Mouse (Mus musculus): ENCODE measurements around the gene Kctd21. TPM values are rescaled to one million over a fixed set of nuclear protein-coding genes. Genes with fewer than 3 reads are reported as not detected.
A peak's percentile ranks its signal among the peaks of the same experiment; 100 is the strongest.

Gene Kctd21
- 6.3 and 7.7 TPM in 2 replicates for polyA plus RNA-seq (2016; fragmentation: Nextera tagmentation; extraction: Ambion mirVana)

DNA sequence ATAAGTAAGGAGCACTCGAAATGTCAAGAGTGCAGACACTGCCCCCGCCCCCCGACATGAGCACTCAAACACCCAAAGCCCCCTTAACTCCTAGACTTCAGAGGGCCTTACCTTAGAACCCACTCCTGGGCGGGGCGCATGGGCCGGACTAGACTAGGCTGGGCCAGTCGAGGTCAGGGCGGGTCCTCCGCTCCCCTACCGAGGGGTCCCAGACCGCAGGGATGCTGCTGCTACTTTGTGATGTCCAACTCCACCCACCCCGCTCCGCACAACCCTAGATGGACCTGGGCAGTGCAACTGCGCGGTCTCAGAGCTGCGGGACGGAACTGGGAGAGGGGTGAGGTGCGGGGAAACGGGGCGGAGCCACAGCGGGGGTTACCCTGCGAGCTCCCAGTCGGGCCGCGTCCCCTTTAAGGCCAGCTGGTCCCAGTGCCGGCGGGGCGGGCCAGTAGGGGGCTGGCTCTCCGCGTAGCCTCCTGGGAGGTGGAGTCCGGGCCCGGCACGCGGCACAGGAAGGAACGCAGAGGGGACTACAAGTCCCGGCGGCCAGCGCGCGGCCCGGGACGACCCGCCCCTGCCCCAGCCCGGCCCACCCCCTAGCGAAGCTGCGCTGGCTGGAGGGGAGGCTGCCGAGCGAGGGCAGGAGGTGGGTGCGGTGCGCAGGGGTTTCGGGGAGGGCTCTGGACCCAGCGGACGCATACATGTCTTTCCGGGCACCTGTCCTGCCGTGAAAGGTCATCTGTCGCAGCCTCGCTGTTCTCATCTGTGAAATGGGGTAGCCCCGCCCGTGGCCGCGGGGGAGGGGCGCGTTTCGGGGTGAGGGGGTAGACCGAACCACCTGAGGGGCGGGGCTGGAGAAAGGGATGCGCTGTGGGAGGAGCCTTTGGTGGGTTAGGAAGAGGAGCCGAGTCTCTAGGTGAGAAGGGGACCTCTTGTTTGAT, at the start of gene Kctd21, which contains the start of gene Usp35:
Gene Kctd21, plus strand, starts transcription at position 602 of the 941 bp plus-strand sequence.
Gene Usp35, minus strand, starts transcription at position 295 of the 941 bp plus-strand sequence.
- peak within 1 kb of the TSS; percentile 74 for H3K4me2 ChIP-seq (replicated peaks)
- no peaks in the 10 kb centered on the region for H3K36me3 ChIP-seq
- H3K4me3 ChIP-seq, result peak within 1 kb of the TSS; percentile 75
- H3K4me1 ChIP-seq, result peaks cover 33% of the 10 kb centered on the region
- ATAC-seq (ENCODE audit: low FRiP score), result peak; percentile 99
- under 1% methylated on average over 68 of the region's 68 CpGs for WGBS
- peak within 1 kb of the TSS; percentile 76 for H3K9ac ChIP-seq
- no peak within 1 kb of the TSS; the same call in 1 of the 2 replicates for H3K27ac ChIP-seq
- H3K9me3 ChIP-seq (replicated peaks), result no peaks in the 10 kb centered on the region
- peaks cover 6% of the 10 kb centered on the region for H3K27me3 ChIP-seq

- no peak overlapping the region for H3K4me2 ChIP-seq (replicated peaks)
- no peaks in the 10 kb centered on the region for H3K9me3 ChIP-seq (replicated peaks)
- H3K27me3 ChIP-seq, result no peaks in the 10 kb centered on the region
- H3K4me3 ChIP-seq, result no peak overlapping the region
- H3K4me1 ChIP-seq, result no peaks in the 10 kb centered on the region
- no peak for ATAC-seq (ENCODE audit: low FRiP score)
- WGBS, result 53% methylated on average over 2 of the region's 2 CpGs
- no peak overlapping the region for H3K9ac ChIP-seq
- H3K27ac ChIP-seq, result no peak overlapping the region
- no peaks in the 10 kb centered on the region for H3K36me3 ChIP-seq
Observed at GRCm38 (mm10) chr7:97296986-97297385, 35.1 kb upstream of the Kctd21 start.

DNA sequence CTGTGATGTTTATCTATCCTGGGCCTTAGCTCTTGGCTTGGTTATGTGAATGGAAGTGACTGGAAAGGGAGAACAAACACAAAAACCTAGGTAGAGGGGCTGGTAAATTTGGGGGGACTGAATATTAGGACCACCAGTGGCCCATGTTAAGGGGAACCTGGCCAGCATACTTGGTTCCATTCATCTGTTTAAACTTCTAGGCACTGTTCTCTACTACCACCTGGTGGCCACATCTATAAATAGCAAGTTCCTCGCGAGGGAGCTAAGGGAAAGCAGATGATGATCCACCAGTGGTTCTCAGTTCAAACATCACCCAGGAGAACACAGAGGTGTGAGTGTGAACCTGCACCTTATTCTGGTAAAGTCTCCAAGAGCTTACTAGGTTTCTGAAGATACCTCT, 34.7 kb upstream of the Kctd21 start:
- Histone ChIP-seq H3K27me3 (no peaks in the 10 kb centered on the region), H3K4me3 (no peak overlapping the region), H3K4me1 (no peaks in the 10 kb centered on the region), H3K36me3 (no peaks in the 10 kb centered on the region), H3K9me3 (replicated peaks) (no peaks in the 10 kb centered on the region), H3K9ac (no peak overlapping the region), H3K27ac (no peak overlapping the region), H3K4me2 (replicated peaks) (no peak overlapping the region)
- WGBS, result 0% methylated on average over 2 of the region's 2 CpGs
- ATAC-seq (ENCODE audit: low FRiP score), result 0 out of 2 replicates have a peak, but pooled peaks have one; percentile 22

DNA sequence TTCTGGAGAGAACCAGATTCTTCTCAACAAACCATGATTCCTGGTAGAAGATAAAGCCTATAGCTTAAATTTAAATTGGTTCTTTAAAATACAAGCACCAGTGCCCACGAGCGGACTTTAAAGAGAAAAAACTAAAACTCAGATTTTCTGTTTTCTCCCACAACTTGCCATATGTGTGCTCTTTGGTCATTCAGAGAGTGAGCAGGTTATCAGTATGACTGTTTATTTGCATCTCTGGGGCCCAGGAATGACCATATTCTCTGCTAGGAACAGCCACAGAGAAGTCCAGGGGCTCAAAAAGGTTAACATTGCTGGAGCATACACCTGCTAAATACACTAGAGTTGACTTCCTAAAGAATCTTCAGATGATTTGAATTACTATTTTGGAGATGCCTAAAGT, 33.8 kb upstream of the Kctd21 start:
- H3K9ac ChIP-seq, result no peak overlapping the region
- H3K4me3 ChIP-seq, result no peak overlapping the region
- ATAC-seq (ENCODE audit: low FRiP score), result no peak
- no peak overlapping the region for H3K4me2 ChIP-seq (replicated peaks)
- H3K9me3 ChIP-seq (replicated peaks), result no peaks in the 10 kb centered on the region
- 0 out of 2 replicates have a peak, but pooled peaks cover 5% of the 10 kb centered on the region for H3K36me3 ChIP-seq
- no peaks in the 10 kb centered on the region for H3K4me1 ChIP-seq
- 88% methylated on average over 2 of the region's 2 CpGs for WGBS
- H3K27ac ChIP-seq, result no peak overlapping the region
- H3K27me3 ChIP-seq, result no peaks in the 10 kb centered on the region

DNA sequence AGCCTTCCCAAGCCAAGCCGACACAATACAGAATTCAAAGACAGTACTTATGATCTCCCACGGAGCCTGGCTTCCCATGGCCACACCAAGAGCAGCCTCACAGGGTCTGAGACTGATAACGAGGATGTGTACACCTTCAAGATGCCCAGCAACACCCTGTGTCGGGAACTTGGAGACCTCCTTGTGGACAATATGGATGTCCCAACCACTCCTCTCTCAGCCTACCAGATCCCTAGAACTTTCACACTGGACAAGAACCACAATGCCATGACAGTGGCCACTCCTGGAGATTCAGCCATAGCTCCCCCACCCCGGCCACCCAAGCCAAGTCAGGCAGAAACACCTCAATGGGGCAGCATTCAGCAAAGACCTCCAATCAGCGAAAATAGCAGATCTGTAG, 33.2 kb upstream of the Kctd21 start:
- 88% methylated on average over 6 of the region's 6 CpGs for WGBS
- Histone ChIP-seq H3K27ac (no peak overlapping the region), H3K36me3 (peaks cover 12% of the 10 kb centered on the region), H3K4me2 (replicated peaks) (no peak overlapping the region), H3K4me3 (no peak overlapping the region), H3K9ac (no peak overlapping the region), H3K27me3 (no peaks in the 10 kb centered on the region), H3K9me3 (replicated peaks) (no peaks in the 10 kb centered on the region), H3K4me1 (no peaks in the 10 kb centered on the region)
- ATAC-seq (ENCODE audit: low FRiP score), result no peak

DNA sequence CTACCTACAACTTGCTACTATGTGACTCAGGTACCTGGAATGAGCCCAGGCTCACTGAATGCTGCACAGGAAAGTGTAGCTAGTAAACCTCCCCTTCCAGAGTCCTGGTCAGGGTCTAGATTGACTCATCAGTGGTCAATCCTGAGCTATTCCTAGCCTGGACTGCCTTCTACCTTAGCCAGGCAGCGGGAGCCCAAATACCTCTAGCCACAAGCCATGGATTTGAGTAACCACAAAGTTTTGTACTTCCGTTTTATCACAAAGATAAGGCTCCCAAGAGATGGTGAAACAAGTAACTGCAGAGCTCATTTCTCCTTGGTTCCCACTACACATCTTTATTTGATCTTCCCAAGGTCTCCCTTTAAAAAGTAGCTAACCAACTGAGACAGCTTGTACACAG, 31.2 kb upstream of the Kctd21 start:
- no peak overlapping the region for H3K27ac ChIP-seq
- H3K9ac ChIP-seq, result no peak overlapping the region
- no peaks in the 10 kb centered on the region for H3K27me3 ChIP-seq
- peaks cover 30% of the 10 kb centered on the region for H3K36me3 ChIP-seq
- no peak overlapping the region for H3K4me2 ChIP-seq (replicated peaks)
- WGBS, result 91% methylated on average over 2 of the region's 2 CpGs
- H3K9me3 ChIP-seq (replicated peaks), result no peaks in the 10 kb centered on the region
- no peak overlapping the region for H3K4me3 ChIP-seq
- no peak for ATAC-seq (ENCODE audit: low FRiP score)
- no peaks in the 10 kb centered on the region for H3K4me1 ChIP-seq

- no peak overlapping the region for H3K9ac ChIP-seq
- no peak for ATAC-seq (ENCODE audit: low FRiP score)
- peaks cover 32% of the 10 kb centered on the region for H3K36me3 ChIP-seq
- WGBS, result 86% methylated on average over 8 of the region's 8 CpGs
- no peaks in the 10 kb centered on the region for H3K4me1 ChIP-seq
- no peaks in the 10 kb centered on the region for H3K9me3 ChIP-seq (replicated peaks)
- no peak overlapping the region for H3K4me3 ChIP-seq
- H3K27ac ChIP-seq, result no peak overlapping the region
- H3K27me3 ChIP-seq, result no peaks in the 10 kb centered on the region
- H3K4me2 ChIP-seq (replicated peaks), result no peak overlapping the region
Observed at GRCm38 (mm10) chr7:97301321-97301720, 30.8 kb upstream of the Kctd21 start.

DNA sequence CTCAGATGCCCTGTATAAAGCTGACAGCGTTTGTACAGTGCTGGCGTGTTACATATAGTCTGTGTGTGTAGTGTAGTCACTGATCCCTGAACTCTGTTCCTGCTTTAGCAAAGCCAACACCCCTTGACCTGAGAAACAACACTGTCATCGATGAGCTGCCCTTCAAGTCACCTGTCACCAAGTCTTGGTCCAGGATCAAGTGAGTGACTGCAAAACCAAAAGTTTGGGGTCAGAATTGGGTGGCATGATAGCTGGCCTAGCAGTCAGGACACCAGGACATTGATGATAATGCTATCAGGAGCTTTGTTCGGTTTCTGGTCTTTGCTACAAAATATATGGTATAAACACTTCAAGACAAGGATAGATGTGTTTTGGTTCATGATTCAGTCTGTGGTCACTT, 29.9 kb upstream of the Kctd21 start:
- Histone ChIP-seq H3K27ac (no peak overlapping the region), H3K4me1 (no peaks in the 10 kb centered on the region), H3K27me3 (no peaks in the 10 kb centered on the region), H3K9me3 (replicated peaks) (no peaks in the 10 kb centered on the region), H3K4me2 (replicated peaks) (no peak overlapping the region), H3K36me3 (peaks cover 38% of the 10 kb centered on the region), H3K4me3 (no peak overlapping the region), H3K9ac (no peak overlapping the region)
- 88% methylated on average over 4 of the region's 4 CpGs for WGBS
- no peak for ATAC-seq (ENCODE audit: low FRiP score)

DNA sequence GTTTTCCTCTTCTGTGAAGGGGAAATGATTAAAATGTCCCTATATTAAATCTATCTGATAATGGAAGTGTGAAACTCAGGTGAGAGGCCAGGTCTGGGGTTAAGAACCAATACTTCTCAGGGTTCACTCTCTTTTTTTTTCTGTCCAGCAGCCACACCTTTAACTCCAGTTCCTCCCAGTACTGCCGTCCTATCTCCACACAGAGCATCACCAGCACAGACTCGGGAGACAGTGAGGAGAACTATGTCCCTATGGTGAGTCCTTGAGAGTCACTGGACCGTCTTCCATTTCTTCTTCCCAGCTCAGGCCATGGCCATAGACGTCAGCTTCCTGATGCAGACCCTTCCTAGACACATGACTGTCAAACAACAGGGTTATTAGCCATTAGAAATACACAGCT, 29.3 kb upstream of the Kctd21 start:
- Histone ChIP-seq H3K9me3 (replicated peaks) (no peaks in the 10 kb centered on the region), H3K9ac (no peak overlapping the region), H3K4me2 (replicated peaks) (no peak overlapping the region), H3K36me3 (peaks cover 38% of the 10 kb centered on the region), H3K4me3 (no peak overlapping the region), H3K27ac (no peak overlapping the region), H3K27me3 (no peaks in the 10 kb centered on the region), H3K4me1 (no peaks in the 10 kb centered on the region)
- 85% methylated on average over 4 of the region's 4 CpGs for WGBS
- no peak for ATAC-seq (ENCODE audit: low FRiP score)

DNA sequence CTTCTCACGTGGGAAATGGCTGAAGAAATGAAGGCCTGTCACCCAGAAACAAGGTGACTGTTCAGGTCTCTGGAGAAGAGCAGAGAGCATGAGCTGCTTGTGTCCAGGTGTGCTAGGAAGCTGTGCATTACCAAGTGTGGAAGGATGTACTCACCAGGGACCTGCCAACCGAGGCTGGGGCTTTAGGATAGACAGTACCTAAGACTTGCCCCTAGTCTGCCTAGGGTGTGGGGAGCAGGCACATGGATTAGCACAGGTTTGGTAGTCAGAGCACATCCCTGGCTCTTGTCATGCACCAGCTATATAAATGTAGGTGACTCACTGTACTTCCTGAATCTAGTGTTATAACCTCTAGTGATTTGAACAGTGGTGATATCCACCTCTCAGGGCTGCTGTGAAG, 28.5 kb upstream of the Kctd21 start:
- Histone ChIP-seq H3K36me3 (peaks cover 45% of the 10 kb centered on the region), H3K9ac (no peak overlapping the region)
- WGBS, result 77% methylated on average over 2 of the region's 2 CpGs

GRCm38 (mm10) chr7:97304471-97304870, 27.7 kb upstream of the Kctd21 start:
- no peak overlapping the region for H3K9ac ChIP-seq
- no peaks in the 10 kb centered on the region for H3K27me3 ChIP-seq
- no peaks in the 10 kb centered on the region for H3K4me1 ChIP-seq
- H3K4me2 ChIP-seq (replicated peaks), result no peak overlapping the region
- no peak overlapping the region for H3K27ac ChIP-seq
- ATAC-seq (ENCODE audit: low FRiP score), result no peak
- H3K9me3 ChIP-seq (replicated peaks), result no peaks in the 10 kb centered on the region
- no peak overlapping the region for H3K4me3 ChIP-seq
- peaks cover 53% of the 10 kb centered on the region for H3K36me3 ChIP-seq

More for the DNA sequence above, 28.5 kb upstream of the Kctd21 start:
- Histone ChIP-seq H3K4me1 (no peaks in the 10 kb centered on the region), H3K27me3 (no peaks in the 10 kb centered on the region), H3K4me3 (no peak overlapping the region), H3K4me2 (replicated peaks) (no peak overlapping the region), H3K9me3 (replicated peaks) (no peaks in the 10 kb centered on the region), H3K27ac (no peak overlapping the region)
- no peak for ATAC-seq (ENCODE audit: low FRiP score)

GRCm38 (mm10) chr7:97305206-97305605, 26.9 kb upstream of the Kctd21 start:
- H3K27me3 ChIP-seq, result no peaks in the 10 kb centered on the region
- peaks cover 60% of the 10 kb centered on the region for H3K36me3 ChIP-seq
- H3K4me2 ChIP-seq (replicated peaks), result no peak overlapping the region
- no peak overlapping the region for H3K9ac ChIP-seq
- no peak for ATAC-seq (ENCODE audit: low FRiP score)
- 85% methylated on average over 4 of the region's 4 CpGs for WGBS
- no peak overlapping the region for H3K4me3 ChIP-seq
- H3K9me3 ChIP-seq (replicated peaks), result no peaks in the 10 kb centered on the region
- no peaks in the 10 kb centered on the region for H3K4me1 ChIP-seq
- no peak overlapping the region for H3K27ac ChIP-seq

DNA sequence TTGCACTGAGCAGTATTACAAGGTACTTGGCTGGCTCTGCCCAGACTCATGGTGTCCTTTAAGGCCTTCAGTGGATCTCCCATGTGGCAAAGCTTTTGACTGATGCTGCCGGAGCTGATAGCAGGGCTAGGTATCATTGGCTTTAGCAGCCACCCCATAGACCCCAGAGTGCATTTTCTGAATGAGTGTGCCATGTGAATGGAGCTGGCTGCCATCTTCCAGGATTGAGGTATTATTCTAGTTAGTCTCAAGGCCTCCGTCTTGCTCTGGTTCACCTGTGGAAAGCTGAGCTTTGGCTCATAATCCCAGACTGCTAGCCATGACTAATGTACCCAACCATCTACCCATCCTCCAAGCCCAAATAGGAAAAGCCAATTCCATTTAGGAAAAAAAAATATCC, 25.3 kb upstream of the Kctd21 start:
- Histone ChIP-seq H3K9me3 (replicated peaks) (no peaks in the 10 kb centered on the region), H3K27me3 (no peaks in the 10 kb centered on the region), H3K4me3 (no peak overlapping the region), H3K4me1 (no peaks in the 10 kb centered on the region), H3K36me3 (peaks cover 76% of the 10 kb centered on the region), H3K9ac (no peak overlapping the region), H3K27ac (no peak overlapping the region), H3K4me2 (replicated peaks) (no peak overlapping the region)
- 97% methylated on average over 2 of the region's 2 CpGs for WGBS
- no peak for ATAC-seq (ENCODE audit: low FRiP score)
